Mouse (Mus musculus) midbrain, embryonic 12.5 days (tissue): ENCODE results near the gene Cldn34c4. TPM values are rescaled to one million over a fixed set of nuclear protein-coding genes. Genes with fewer than 3 reads are reported as not detected.

Experiments used
- ATAC-seq: fragments of 200-750 bp; cut with Nextera tagmentation; 2 replicates; pipeline ENCODE4 v1.8.0; 2017; ENCODE audit warnings: low read depth, moderate TSS enrichment, moderate library complexity; ENCODE audit not compliant: low FRiP score
- H3K27ac ChIP-seq: fragments of 300-500 bp; sonication (generic); replicated peaks from 2 replicates; pipeline ENCODE4 v1.5.1; 2016; ENCODE audit warnings: mild to moderate bottlenecking
- H3K27me3 ChIP-seq: fragments of 300-500 bp; sonication (generic); 2 replicates; pipeline ENCODE4 v1.6.1; 2016; ENCODE audit warnings: mild to moderate bottlenecking
- H3K36me3 ChIP-seq: fragments of 300-500 bp; sonication (generic); 2 replicates; pipeline ENCODE4 v1.6.1; 2016
- H3K4me1 ChIP-seq: fragments of 300-500 bp; sonication (generic); 2 replicates; pipeline ENCODE4 v1.6.1; 2016
- H3K4me2 ChIP-seq: fragments of 300-500 bp; sonication (generic); replicated peaks from 2 replicates; pipeline ENCODE4 v1.6.1; 2016; ENCODE audit warnings: mild to moderate bottlenecking, moderate library complexity
- H3K4me3 ChIP-seq: fragments of 300-500 bp; sonication (generic); 2 replicates; pipeline ENCODE4 v1.5.1; 2016; ENCODE audit warnings: mild to moderate bottlenecking
- H3K9ac ChIP-seq: fragments of 300-500 bp; sonication (generic); replicated peaks from 2 replicates; pipeline ENCODE4 v1.6.1; 2016; ENCODE audit warnings: mild to moderate bottlenecking, moderate library complexity
- H3K9me3 ChIP-seq: fragments of 300-500 bp; sonication (generic); 2 replicates; pipeline ENCODE4 v1.6.1; 2016; ENCODE audit warnings: mild to moderate bottlenecking
- WGBS: fragments of 180-500 bp; shearing (Covaris S2); methylation state at CpG from one replicate; pipeline ENCODE4 v1.1.7; 2016; 5-methylcytosine and 5-hydroxymethylcytosine counted together
- polyA plus RNA-seq: library from polyadenylated mRNA; unstranded; fragments of >200 nt; fragmentation: Nextera tagmentation; extraction: Ambion mirVana; gene quantifications from 2 replicates; pipeline ENCODE4 v1.2.1, GENCODE M21; 2016

Gene Cldn34c4
- not detected in 2 replicates for polyA plus RNA-seq

DNA sequence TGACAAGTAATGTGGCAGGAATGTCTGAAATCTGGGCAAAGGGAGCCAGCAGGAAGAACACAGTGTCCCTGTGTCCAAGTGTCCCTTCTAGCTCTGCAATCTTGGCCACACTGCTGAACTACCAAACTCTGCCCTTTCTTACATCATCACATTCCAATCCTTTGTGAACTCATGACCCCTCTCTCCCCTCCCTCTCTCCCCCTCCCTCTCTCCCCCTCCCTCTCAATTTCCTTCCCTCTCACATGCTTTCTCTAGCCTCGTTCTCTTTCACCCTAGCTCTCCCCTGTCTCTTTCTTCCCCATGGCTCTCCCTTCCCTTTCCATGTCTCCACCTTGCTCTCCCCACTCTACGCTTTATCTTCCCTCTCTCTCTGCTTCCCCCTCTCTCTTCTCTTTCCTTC is at the start of gene Cldn34c4:
TSS of gene Cldn34c4 (minus strand) at position 101 of the 400 bp plus-strand sequence.
- WGBS = 58% methylated on average over 2 of the region's 2 CpGs
- no peak within 1 kb of the TSS for H3K9ac ChIP-seq
- no peaks in the 10 kb centered on the region for H3K36me3 ChIP-seq
- H3K27me3 ChIP-seq = no peaks in the 10 kb centered on the region
- ATAC-seq = no peak
- H3K4me2 ChIP-seq = no peak within 1 kb of the TSS
- H3K9me3 ChIP-seq = no peaks in the 10 kb centered on the region
- no peaks in the 10 kb centered on the region for H3K4me1 ChIP-seq
- no peak within 1 kb of the TSS for H3K27ac ChIP-seq
- H3K4me3 ChIP-seq = no peak within 1 kb of the TSS

DNA sequence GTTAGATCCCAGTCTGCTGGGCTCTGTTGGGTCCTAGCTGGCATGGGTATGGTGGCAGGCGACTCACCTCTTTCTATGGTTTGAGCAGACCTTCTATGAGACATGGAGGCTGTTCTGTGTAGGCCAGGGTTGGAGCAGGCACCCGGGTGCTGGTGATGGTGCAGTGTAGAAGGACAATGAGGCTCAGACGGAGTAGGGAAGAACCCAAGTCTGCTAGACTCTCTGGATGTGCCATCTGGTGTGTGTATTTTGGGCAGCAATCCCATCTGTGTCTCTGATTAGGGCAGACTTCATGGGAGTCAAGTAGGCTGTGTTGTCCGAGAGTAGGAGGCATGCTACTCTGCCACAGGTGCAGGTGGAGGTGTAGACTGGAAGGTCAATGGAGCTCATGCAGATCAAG is 10.7 kb upstream of the Cldn34c4 start:
- 73% methylated on average over 4 of the region's 4 CpGs for WGBS
- Histone ChIP-seq H3K27me3 (no peaks in the 10 kb centered on the region), H3K4me3 (no peak overlapping the region), H3K9me3 (no peaks in the 10 kb centered on the region), H3K36me3 (no peaks in the 10 kb centered on the region), H3K9ac (no peak overlapping the region), H3K4me1 (no peaks in the 10 kb centered on the region), H3K4me2 (no peak overlapping the region), H3K27ac (no peak overlapping the region)
- no peak for ATAC-seq
